Mouse (Mus musculus): ENCODE measurements around the gene Lrrc4. TPM values are rescaled to one million over a fixed set of nuclear protein-coding genes. Genes with fewer than 3 reads are reported as not detected.

The Lrrc4 gene
- not detected for polyA plus RNA-seq (2017; shearing (Covaris generic))

GRCm38 (mm10) chr6:28831011-28831853 lies at the start of gene Lrrc4:
Lrrc4 (minus strand) TSS chr6:28831747.

Other genes starting within 250 kb of the Lrrc4 start
- not detected for gene Lep, start 228.5 kb upstream of the Lrrc4 start, polyA plus RNA-seq (2017; shearing (Covaris generic))